Mouse (Mus musculus): ENCODE measurements around the gene 1700057G04Rik.

The 1700057G04Rik gene

DNA sequence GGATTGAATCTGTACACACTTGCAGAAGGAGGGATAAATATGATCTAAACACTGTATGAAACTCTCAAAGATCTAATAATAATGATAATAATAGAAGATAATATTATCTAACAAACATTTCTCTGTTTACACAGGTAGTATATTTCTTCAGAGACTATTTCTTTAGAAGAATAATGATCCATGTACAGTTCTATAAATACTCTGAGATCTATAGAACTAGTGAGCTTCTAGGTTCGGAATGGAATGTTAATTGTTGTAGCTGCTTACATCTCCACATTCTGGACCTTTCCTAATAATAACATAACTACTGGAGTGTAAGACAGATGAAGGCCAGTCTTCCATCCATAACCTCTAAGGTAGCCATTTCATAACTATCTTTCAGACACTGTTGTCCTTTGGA lies at the start of gene 1700057G04Rik:
TSS of gene 1700057G04Rik (plus strand) at position 301 of the 400 bp plus-strand sequence.
- DNase-seq (ENCODE audit: low read depth, low spot score), result no peak

DNA sequence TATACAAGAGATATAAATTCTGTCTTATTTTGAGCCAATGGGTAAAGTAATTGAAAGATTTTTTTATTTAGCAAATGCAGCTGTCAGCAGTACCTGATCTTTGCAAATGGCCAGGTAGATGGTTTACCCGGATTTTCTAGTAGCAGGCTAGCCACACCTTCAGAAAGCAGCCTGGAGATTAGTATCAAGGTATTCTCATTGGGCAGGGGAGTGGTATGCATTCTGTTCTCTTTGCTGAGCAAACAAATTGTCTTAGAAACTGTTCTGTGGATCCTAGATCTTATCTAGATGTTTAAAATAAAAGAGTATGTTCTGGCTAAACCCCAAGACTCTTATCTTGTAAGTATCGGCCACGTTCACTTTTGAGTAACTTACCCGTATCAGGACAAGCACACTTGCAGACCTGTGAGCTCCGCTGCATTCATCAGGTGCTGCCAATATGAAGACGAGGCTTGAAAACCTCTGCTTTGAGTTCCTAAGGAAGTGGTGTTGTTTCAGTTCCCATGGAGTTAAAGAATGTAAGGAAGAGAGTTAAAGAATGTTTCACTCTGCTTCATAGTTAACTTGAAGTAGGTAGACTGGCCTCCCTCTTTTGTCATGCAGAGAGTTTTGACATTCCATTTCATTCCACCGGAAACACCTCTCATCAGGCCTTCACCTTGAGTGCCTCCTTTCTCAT lies 48.6 kb upstream of the 1700057G04Rik start:
- no peak for DNase-seq (ENCODE audit: low read depth, low spot score)

DNA sequence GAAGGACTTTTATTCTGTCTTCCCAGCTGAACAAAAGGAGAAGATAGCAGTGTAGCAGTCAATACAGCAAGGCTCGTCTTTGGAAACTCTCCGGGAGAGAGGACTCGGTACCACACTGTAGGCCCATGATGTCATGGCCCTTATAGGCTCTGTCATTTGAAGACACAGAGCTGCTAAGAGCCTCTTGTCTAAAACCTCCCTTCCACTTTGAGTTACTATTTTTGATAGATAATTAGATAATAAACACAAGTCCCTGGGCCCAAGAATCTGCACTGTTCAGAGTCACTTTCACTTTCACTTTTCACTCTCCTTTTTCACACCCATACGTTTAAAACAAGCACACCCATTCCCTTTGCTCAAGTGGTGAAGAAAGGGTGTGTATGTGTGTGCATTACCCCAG lies 43.5 kb upstream of the 1700057G04Rik start:
- DNase-seq (ENCODE audit: low read depth, low spot score), result no peak

DNA sequence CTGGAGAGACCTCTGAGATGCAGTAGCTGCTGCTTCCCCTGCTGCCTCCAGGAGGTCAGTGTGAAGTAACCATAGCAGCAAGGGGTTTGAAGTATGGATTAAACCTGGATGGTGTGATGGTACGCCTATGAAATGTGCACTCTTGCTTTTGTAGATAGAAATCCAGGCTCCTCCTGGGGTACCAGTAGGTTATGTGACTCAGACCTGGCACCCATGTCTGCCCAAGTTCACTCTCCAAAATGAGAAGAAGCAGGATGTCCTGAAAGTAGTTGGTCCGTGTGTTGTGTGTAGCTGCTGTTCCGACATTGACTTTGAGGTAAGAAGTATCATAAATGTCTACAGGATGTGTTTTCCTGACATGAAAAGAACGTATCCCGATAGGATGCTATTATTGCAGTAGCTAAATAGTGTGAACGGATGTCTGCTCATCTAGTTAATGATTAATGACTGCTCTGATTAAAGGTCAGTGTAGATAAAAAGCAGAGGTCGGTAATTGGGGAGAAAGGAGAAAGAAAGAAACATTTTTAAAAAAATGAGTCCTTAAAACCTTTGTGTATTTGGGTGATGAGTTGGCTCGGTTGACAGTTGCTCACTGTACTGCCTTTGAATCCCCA lies 42.5 kb upstream of the 1700057G04Rik start:
- no peak for DNase-seq (ENCODE audit: low read depth, low spot score)

DNA sequence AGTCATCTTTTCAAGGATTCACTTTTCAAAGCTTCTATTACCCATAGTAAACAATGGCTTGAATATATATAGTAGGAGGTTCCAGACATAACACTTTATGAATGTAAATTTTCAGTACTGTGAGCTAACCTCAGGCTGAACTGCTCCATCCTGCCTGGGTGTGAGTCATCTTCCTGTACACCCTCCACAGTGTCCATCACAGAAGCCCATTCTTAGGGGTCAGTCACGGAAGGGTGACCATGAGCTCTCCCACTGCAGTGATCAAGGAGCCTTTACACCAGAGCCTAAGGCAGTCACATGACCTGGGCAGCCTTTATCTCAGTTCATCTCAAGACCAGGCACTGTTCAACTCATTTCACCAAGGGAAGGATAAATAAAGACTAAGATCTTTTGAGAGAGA lies 41.4 kb upstream of the 1700057G04Rik start:
- no peak for DNase-seq (ENCODE audit: low read depth, low spot score)

DNA sequence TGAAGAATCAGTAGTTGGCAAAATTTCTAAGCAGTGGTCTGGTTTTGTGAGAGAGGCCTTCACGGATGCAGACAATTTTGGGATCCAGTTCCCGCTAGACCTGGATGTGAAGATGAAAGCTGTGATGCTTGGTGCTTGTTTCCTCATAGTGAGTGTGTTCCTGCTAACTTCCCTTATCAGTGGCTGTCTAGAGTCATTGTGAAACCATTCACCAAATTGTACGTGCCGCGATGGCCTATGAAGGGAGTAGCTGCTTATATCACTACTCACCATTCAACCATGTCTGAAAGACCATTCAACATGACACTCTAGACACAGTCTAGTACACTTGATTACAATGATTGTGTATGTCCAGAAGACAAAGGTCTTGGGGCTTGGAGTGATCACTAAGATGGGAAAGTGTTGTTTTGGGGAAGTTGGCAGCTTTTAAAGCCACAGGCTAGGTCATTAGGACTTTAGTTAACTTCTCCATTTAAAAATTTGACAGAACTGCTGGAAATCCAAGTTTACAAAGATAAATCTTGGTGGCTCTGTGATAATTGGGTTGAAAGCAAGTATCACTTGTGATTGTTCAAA lies 39.3 kb upstream of the 1700057G04Rik start:
- DNase-seq (ENCODE audit: low read depth, low spot score), result no peak

DNA sequence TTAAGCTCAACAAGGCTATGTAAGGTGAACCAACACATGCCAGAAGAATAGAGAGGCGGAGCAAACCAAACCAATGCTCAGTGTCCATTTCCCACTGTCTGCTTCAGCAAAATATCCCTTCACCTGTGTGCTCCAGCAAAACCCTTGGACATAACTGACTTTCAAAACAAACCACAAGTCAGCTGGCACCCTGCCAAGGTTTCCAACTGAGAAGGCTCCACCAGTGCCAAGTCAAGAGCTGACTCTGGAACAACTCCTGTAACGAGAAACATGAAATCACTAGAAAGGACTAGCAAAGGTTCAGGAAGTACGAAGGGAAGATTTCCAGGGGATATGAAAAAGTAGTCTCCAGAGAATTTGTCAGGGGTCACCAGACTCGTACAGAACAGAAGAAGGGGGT lies 38.2 kb upstream of the 1700057G04Rik start:
- DNase-seq (ENCODE audit: low read depth, low spot score), result no peak

DNA sequence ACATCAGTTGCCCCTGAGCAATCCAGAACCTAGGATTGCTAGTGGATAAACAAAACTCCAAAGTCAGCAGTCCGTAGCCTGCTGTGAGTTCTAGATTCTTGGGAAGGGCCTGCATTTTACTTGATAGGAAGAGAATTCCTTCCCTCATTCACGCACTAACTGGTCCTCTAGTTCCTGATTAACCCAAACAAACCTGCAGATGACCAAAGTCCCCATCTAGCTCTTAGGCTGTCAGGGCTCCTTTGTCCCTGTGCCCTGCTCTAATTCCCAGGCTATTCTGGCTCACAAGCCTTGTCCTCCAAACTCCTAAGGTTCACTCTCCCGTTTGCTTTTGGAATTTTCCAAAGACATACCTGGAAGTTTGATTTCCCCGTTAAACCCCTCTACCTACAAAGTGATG lies 36.5 kb upstream of the 1700057G04Rik start:
- no peak for DNase-seq (ENCODE audit: low read depth, low spot score)

DNA sequence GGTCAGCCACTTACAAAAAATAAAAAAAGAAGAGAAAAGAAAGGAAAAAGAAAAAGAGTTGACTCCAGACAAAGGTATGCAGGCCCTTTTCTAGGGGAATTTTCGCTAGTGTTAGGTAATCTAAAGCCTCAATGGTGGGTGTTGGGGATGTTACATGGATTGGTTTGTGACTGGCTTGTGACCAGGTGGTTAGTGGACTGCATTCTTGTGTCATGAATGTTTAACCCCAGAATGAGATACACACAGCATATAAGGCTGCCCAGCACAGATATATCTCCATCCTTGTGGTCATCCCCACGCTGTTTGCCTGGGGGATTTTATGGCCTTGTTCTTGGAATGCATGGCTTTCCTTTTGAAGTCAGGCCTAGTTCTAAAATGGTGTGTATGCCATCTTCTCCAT lies 35.9 kb upstream of the 1700057G04Rik start:
- DNase-seq (ENCODE audit: low read depth, low spot score), result no peak

DNA sequence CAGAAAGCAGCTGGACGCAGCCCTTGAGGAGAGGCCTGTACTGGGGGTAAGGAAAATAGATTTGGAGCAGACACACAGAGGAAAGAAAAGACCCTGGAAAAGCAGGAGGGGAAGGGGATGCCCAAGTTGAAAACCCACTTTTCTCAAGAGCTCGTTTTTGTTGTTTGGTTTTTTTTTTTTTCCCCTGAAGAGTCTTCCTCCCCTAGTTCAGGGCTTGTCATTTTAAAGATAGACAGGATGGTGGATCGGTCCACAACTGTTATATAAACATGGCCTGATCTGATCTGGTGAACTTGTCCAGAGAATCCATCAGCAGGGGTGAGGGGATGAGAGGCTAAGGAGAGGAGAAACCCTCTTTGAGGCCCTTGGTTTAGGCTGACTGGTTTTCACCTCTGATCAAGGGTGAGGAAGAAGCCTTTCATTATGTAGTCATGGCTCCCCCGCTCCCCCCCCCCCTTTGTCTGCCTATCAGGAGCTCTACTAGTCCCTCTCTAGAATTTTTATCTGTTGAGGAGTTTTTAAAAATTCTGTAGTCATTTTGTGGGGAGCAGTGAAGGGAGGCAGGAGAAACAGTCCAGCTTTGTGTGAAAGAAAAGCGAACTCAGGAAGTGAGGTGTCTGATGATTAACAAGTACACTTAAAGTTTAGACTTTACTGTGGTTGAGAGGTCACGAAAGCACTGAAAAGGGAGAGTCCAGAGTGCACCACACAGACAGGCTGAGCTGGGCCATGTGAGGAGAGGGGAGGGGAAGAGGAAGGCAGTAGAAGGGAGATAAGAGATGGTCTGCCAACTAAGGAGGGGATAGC lies 35.0 kb upstream of the 1700057G04Rik start:
- DNase-seq (ENCODE audit: low read depth, low spot score), result no peak

DNA sequence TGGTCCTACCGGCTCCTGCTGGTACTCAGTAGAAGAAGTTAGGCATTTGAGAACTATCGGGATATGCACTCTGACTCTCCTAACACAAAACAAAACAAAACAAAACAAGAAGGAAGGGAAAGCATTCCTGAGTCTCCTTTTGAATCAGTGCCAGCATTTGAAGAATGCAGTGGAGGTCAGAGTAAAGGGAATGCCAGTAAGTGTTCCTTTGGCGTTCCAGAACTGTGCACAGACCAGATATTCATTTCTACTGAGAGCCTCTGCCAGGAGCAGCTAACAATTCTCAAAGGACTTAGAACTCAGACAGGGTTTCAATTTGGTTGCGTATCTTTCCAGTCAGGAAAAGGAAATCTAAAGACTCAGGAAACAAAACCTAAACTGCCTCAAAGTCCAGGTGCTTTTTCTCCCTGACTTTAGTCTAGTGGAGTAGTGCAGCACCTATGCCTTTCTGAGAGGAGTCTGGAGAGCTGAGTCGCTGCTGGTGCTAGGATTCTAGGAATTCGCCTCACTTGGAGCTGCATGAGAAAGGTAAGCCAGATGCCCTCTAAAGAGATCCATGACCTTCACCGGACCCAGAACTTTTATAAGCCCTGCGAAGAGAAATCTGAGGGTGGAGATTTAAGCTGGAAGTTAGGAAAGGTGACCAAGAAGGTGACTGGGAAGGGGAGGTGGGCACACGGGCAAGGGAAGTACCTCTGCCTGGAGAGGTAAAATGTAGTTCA lies 33.5 kb upstream of the 1700057G04Rik start, which contains the start of gene Plscr2:
TSS of gene Plscr2 (plus strand) at position 117 of the 722 bp plus-strand sequence.
- DNase-seq (ENCODE audit: low read depth, low spot score), result no peak

DNA sequence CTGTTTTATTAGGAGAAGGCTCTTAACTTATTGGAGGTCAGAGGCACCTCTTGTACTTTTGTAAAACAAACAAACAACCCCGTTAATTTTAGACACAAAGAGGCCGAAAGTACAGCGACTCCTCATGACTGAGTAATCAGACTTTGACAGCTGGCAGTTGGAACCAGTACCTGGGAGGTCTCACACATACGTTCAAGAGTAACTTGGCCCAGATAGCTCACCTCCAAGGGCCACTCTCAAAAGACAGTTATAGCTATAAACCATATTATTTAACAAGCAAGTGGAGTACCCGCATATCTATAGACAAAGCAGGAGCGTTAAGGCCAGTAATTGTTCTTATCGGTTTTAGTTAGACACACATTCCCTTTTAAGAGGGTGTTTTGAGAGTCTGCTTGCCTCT lies 32.8 kb upstream of the 1700057G04Rik start:
- DNase-seq (ENCODE audit: low read depth, low spot score), result no peak

DNA sequence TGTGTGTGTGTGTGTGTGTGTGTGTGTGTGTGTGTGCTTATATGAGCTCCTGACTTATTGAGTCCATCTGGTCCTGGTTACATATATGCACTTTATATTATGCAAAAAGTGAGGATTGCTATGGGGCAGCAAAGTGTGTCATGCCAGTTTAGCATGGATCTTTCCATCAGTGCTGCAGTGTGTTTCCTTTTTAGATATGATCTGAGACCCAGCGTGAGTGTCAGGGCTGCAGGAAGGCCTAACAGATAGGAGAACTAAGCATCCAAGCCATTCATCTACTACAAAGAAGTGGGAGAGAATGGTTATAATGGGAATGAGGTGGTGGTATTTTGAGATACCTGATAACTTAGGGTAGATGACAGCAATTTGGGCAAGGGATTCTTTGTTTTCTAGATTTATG lies 29.1 kb upstream of the 1700057G04Rik start:
- DNase-seq (ENCODE audit: low read depth, low spot score), result no peak

DNA sequence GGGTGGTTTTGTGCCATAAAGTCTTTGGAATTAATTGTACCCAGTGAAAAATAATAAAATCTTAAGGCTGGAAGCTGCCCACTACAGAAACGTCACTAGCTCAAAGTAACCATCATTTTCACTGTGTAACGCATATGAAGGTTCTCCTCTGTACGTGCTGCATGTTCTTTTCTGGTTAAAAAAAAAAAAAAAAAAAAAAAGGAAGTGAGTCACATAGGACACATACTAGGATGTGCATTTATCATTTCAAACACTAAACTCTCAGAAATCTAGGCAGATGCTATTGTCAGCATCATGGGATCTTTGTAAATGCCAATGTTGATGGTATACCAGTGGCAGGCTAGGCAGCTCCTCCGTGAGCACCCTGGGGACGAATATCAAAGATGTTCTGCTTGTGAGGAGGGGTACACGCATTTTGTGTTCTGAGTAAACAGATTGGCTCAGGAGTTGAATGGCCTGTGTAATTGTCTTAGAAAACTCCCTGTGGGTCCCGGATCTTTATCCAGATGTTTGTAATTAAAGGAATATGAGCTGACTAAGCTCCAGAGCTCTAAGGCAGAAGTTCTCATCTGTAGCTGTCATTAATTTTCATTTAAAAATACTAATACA lies 26.5 kb upstream of the 1700057G04Rik start:
- DNase-seq (ENCODE audit: low read depth, low spot score), result no peak

DNA sequence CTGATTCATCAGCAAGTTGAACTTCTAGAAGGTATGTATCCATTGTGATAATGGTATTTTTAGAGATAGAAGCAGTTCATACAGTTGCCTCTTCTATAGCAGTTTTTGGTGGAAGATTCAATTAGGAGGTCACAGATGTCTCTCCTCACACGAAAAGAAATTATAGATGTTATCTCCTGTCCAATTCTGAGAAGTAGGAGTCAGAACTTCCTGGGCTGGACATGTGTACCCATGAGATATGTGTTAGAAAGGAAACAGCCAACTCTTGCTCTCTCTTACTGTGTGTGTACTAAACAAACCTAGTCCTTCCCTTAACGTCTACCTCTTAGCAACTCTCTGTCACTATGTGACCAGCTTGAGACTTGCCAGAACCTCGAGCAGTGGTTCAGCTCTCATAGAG lies 19.5 kb upstream of the 1700057G04Rik start:
- no peak for DNase-seq (ENCODE audit: low read depth, low spot score)

DNA sequence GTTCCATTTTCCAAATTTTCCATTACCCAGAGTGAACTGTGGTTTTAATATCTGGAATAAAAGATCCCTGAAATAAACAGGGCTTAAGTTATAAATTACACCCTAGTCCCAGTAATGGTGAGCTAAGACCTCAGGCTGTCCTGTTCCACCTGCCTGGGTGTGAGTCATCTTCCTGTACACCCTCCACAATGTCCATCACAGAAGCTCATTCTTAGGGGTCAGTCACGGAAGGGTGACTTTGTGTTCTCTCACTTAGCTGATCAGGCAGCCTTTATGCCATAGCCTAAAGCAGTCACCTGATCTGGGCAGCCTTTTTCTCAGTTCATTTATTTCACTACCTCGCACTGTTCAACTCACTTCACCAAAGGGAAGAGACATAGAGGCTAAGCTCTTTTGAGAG lies 17.0 kb upstream of the 1700057G04Rik start:
- DNase-seq (ENCODE audit: low read depth, low spot score), result no peak

DNA sequence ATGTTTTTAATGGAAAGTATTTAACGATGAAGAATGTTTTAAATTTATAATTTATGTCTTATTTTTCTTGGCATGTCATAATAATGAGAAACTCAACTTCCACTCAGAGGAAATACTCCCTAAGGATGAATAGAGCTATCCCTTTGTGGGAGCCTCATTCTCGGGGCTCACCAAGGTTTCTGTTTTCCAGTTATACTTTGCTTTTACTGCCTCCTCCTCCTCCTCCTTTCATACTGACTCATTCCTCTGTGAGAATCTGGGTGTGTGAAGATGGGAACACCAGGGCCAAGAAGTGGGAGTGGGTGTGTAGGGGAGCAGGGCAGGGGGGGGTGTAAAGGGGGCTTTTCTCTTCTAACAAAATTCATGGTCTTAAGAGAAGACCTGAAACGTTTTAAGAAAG lies 16.3 kb upstream of the 1700057G04Rik start:
- no peak for DNase-seq (ENCODE audit: low read depth, low spot score)

DNA sequence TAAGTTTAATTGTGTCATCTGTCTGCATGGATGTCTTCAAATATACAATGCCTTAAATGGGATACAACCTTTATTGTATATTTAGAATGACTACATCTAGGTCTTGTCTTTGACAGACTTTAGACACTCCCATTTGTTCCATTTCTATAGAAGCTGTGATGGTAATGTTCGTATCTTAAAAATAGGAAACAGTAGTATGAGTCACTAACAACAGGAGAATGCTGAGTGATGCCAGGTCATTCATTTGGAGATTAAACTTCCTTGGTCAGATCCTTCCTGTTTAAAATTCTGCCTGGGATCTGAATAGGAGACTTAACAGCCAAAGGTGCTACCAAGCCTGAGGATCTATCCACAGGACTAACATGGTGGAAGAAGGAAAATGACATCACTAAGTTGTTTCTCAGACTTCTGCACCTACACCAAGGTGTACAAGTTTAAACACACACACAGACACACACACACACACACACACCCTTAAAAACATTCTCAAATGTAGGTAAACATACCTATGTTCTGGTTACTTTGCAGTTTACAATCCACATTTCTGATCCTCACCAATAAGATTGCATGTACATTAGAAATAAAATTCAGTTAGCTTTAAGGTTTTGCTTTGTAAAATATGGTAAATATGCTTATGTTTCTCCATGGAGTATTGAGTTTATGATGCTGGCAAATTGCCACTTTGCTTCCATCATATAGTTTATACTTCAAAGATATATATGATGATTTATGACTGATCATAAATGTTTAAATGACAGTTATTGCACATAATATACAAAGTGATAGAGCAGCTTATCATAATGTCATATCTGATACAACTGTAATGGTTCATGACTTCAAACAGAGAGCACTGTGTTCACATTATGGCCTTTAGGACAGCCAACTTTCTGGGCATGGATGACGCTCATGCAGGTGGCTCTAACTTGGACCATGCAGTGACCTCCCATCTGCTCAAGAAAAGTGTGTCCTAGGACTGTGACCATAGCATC lies 15.3 kb upstream of the 1700057G04Rik start:
- DNase-seq (ENCODE audit: low read depth, low spot score), result no peak

DNA sequence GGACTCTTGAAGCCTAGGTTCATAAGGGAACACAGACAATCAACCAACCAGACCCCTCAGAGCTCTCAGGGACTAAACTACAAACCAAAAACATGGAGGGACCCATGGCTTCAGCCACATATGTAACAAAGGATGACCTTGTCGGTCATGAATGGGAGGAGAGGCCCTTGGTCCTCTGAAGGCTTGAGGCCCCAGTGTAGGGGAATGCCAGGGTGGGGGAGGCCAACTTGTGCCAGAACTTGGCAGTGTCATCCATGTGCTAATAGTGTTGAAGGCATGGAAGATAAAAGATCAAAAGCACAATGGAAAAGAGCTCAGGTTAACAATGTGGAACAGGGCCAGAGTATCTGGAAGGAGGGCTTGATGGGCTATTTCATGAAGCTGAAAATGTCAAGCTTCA lies 10.9 kb upstream of the 1700057G04Rik start:
- DNase-seq (ENCODE audit: low read depth, low spot score), result no peak

DNA sequence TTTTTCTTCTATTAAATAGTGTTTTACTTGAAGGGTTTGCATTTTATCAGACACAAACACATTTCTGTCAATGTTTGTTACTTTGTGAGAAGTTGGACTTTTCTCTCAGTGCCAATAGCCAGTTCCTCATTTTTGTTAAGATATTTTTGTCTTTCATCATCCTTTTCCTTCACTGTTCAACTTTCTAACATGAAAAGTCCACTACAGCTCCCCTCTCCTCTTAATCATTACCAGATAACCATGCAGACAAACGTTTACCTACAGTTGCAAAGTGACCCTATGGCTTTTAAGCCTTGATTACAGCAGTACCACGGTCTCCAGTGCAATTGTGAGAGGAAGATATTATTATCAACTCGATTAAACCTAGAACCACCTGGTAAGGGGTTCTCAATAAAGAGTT lies 8.0 kb upstream of the 1700057G04Rik start:
- no peak for DNase-seq (ENCODE audit: low read depth, low spot score)

Measured in telencephalon, adult 2 months (tissue).